Mouse (Mus musculus) stomach, embryonic 14.5 days (tissue): ENCODE measurements around the gene Rsc1a1. TPM values are rescaled to one million over a fixed set of nuclear protein-coding genes. Genes with fewer than 3 reads are reported as not detected.
A peak's percentile ranks its signal among the peaks of the same experiment; 100 is the strongest.

ENCODE experiments used
- ATAC-seq: fragments of 200-750 bp; cut with Nextera tagmentation; 2 replicates; pipeline ENCODE4 v1.8.0; 2017; ENCODE audit warnings: low read depth, moderate TSS enrichment; ENCODE audit not compliant: insufficient number of reproducible peaks, insufficient read depth, low FRiP score
- H3K27ac ChIP-seq: fragments of 300-500 bp; sonication (generic); 2 replicates; pipeline ENCODE4 v1.5.1; 2014; ENCODE audit warnings: mild to moderate bottlenecking, low read length, moderate library complexity, mixed read lengths
- H3K27me3 ChIP-seq: fragments of 300-500 bp; sonication (generic); 2 replicates; pipeline ENCODE4 v1.6.1; 2014; ENCODE audit warnings: low read length, control low read depth, mixed read lengths; ENCODE audit not compliant: control insufficient read depth, insufficient read depth
- H3K36me3 ChIP-seq: fragments of 300-500 bp; sonication (generic); 2 replicates; pipeline ENCODE4 v1.6.1; 2014; ENCODE audit warnings: mild to moderate bottlenecking, control low read depth, low read length, moderate library complexity, mixed read lengths; ENCODE audit not compliant: control insufficient read depth, insufficient read depth
- H3K4me1 ChIP-seq: fragments of 300-500 bp; sonication (generic); 2 replicates; pipeline ENCODE4 v1.6.1; 2014; ENCODE audit warnings: low read length, control low read depth, mixed read lengths; ENCODE audit not compliant: control insufficient read depth, insufficient read depth
- H3K4me2 ChIP-seq: fragments of 300-500 bp; sonication (generic); replicated peaks from 2 replicates; pipeline ENCODE4 v1.6.1; 2014; ENCODE audit warnings: low read depth, low read length, control low read depth
- H3K4me3 ChIP-seq: fragments of 300-500 bp; sonication (generic); 2 replicates; pipeline ENCODE4 v1.5.1; 2014; ENCODE audit warnings: low read depth, low read length, control low read depth
- H3K9ac ChIP-seq: fragments of 300-500 bp; sonication (generic); replicated peaks from 2 replicates; pipeline ENCODE4 v1.6.1; 2014; ENCODE audit warnings: low read depth, mild to moderate bottlenecking, control low read depth, low read length, moderate library complexity, mixed read lengths
- H3K9me3 ChIP-seq: fragments of 300-500 bp; sonication (generic); 2 replicates; pipeline ENCODE4 v1.6.1; 2016; ENCODE audit warnings: low read depth, low read length, control low read depth; ENCODE audit not compliant: control insufficient read depth
- WGBS: fragments of 180-500 bp; shearing (Covaris S2); extraction: QIAGEN DNeasy Blood & Tissue Kit; methylation state at CpG from one replicate; pipeline ENCODE4 v1.1.7; 2014; 5-methylcytosine and 5-hydroxymethylcytosine counted together
- polyA plus RNA-seq: library from polyadenylated mRNA; unstranded; fragments of >200 nt; fragmentation: Nextera tagmentation; extraction: Ambion mirVana; gene quantifications from 2 replicates; pipeline ENCODE4 v1.2.1, GENCODE M21; 2014

The Rsc1a1 gene
- polyA plus RNA-seq, 1 experiment from 2014 or later: 0.51 TPM

DNA sequence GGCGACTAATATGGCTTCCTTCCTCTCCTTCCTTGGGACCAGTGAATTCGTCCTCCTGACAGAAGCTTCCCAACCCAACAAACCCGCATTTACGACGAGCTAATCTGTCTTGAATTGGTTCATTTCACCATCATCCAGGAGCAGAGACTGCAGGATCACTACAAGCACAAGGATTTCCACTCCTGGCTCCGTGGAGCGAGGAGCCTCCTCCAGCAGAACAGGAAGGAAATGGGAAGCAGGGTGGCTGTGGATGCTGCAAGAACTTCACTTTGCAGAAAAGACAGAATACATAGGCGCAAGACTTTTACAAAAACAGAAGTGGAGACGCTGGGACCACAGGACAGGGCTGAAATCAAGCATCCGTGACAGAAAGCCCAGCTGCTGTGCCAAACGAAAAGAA, 39.2 kb upstream of the Rsc1a1 start:
- Histone ChIP-seq H3K4me1 (peaks cover 21% of the 10 kb centered on the region), H3K9me3 (no peaks in the 10 kb centered on the region), H3K4me3 (no peak overlapping the region), H3K27ac (no peak overlapping the region), H3K9ac (no peak overlapping the region), H3K36me3 (peaks cover 6% of the 10 kb centered on the region), H3K27me3 (no peaks in the 10 kb centered on the region), H3K4me2 (no peak overlapping the region)
- WGBS: 72% methylated on average over 11 of the region's 11 CpGs
- ATAC-seq: no peak

DNA sequence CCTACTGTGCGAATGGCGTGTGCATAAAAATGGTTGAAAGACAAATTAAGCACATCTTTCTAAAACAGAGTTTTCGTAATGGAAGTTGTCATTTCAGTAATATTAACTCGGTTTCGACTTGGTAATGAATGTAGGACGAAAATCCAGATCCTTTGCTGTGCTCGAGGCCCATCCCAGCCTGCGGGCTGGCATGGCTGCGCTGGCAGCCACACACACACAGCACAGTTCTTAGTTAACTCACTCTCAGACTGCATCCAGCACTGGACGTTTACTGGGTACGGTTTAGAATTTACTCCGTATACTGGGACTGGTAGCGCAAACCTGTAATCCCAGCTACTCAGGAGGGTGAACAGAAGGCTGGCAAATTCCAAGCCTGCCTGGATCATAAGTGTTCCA, 38.3 kb upstream of the Rsc1a1 start:
- Histone ChIP-seq H3K27ac (peak overlapping the region; percentile 11; the same call in 1 of the 2 replicates), H3K36me3 (peaks cover 6% of the 10 kb centered on the region), H3K9me3 (no peaks in the 10 kb centered on the region), H3K4me3 (peak overlapping the region; percentile 98), H3K9ac (peak overlapping the region; percentile 31; the same call in 1 of the 2 replicates), H3K27me3 (no peaks in the 10 kb centered on the region), H3K4me2 (peak overlapping the region; percentile 49), H3K4me1 (peaks cover 23% of the 10 kb centered on the region)
- ATAC-seq: no peak
- WGBS: 6% methylated on average over 13 of the region's 13 CpGs

DNA sequence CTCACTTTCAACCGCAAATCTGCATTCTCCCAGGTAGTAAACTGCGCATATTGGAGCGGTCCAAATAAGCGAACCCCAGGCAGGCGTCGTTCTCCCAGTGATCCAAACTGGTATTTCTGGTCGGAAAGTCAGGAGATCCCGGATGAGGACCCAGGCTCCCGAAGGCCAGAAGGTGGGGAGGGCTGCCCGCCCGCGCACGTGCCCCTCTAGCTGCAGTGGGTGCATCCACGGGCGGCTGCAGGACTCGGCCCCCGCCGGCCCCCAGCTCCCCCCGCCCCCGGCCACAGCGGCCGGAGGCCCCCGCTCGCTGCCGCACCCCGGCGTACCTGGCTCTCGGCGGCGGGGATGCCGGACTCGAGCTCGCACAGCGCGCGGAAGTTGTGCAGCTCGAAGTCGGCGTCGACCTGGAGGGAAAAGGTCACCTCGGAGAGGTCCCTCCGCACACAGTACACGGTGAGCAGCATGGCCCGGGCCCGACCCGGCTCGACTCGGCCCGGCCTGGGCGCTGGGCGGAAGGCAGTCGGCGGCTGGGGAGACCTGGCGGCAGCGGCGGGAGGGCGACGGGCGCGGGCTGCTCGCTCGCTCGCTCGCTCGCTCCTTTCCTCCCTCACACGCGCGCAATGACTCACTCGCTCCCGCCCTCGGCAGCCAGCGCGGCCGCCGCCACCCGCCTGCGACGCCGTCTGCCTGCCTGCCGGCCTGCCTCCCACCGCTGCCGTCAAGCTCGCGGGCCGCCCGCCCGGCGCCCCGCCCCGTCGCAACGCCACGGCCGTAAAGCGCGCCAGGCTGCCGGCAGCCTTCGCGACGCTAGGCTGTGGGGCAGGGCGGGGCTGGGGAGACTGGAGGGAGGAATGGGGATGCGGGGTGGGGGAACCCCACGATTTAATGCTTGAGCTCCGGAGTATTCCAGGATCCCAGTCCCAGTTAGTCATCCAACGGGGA, 37.6 kb upstream of the Rsc1a1 start, which contains the start of gene Ddi2:
Ddi2 (minus strand) TSS at position 689 of the 942 bp plus-strand sequence.
- Histone ChIP-seq H3K4me3 (peak within 1 kb of the TSS; percentile 98), H3K27ac (peak within 1 kb of the TSS; percentile 96), H3K27me3 (no peaks in the 10 kb centered on the region), H3K9ac (peak within 1 kb of the TSS; percentile 96), H3K4me1 (peaks cover 23% of the 10 kb centered on the region), H3K4me2 (peak within 1 kb of the TSS; percentile 76), H3K9me3 (no peaks in the 10 kb centered on the region), H3K36me3 (peaks cover 6% of the 10 kb centered on the region)
- peak; percentile 83 for ATAC-seq
- WGBS: under 1% methylated on average over 79 of the region's 105 CpGs

DNA sequence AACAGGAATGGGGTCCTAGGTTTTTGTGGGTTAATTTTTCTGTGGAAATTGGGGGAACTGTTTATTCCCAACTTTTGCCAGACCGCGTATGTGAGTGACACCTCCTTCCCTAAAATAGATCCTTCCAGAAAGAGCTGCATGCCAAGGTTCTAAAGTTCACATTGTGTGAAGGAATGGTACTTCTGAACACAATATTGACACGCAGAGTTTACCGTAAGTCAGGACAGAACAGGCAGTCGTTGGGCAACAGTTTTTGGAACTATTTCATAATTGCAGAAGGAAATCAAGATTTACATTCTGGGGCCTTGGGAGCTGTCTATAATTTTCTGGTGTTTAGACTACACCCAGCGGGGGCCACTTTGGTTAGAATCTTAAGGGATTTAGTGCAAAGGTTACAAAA, 36.6 kb upstream of the Rsc1a1 start:
- Histone ChIP-seq H3K9me3 (no peaks in the 10 kb centered on the region), H3K36me3 (peaks cover 6% of the 10 kb centered on the region), H3K4me2 (peak overlapping the region; percentile 76), H3K9ac (peak overlapping the region; percentile 96; the same call in 1 of the 2 replicates), H3K4me3 (peak overlapping the region; percentile 98), H3K27me3 (no peaks in the 10 kb centered on the region), H3K4me1 (peaks cover 23% of the 10 kb centered on the region), H3K27ac (peak overlapping the region; percentile 96; the same call in 1 of the 2 replicates)
- ATAC-seq: no peak
- WGBS: 44% methylated on average over 6 of the region's 6 CpGs

DNA sequence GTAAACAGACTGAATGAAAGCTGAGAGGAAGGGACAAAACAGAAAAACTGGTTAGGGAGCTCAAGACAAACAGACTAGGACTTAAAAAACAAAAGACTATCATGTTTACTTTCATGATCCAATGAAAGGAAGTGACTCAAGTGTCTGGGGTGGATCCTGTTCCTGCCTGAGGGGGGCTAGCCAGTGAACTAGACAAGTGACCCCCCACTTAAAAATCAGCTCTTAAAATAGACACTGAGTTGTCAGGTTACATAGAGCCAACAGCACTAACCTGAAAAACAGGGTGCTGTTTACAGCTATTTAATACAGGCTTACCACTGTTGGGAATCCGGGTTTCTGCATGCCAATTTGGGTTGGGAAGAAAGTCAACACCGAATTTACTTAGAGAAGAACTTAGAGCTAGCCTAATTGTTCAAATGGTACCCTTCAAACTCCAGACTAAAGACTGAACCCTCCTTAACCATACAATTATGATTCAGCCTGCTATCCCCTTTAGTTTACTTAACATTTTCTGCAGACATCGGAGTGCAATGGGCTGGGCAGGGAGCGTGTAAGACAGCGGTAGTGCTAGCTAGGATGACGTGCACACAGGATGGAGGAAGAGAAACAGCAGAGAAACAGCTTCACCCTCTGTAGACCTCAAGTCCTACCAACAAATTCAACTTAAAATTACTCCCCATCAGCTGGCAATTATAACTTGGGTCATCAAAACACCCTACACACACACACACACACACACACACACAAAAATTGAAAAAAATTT, 35.5 kb upstream of the Rsc1a1 start:
- H3K27me3 ChIP-seq: no peaks in the 10 kb centered on the region
- no peak overlapping the region for H3K9ac ChIP-seq
- peak overlapping the region; percentile 76 for H3K4me2 ChIP-seq
- H3K4me3 ChIP-seq: no peak overlapping the region; the same call in 1 of the 2 replicates
- no peak for ATAC-seq
- no peaks in the 10 kb centered on the region for H3K9me3 ChIP-seq
- peak overlapping the region; percentile 30 for H3K27ac ChIP-seq
- H3K4me1 ChIP-seq: peaks cover 23% of the 10 kb centered on the region
- H3K36me3 ChIP-seq: peaks cover 6% of the 10 kb centered on the region
- WGBS: 45% methylated on average over 6 of the region's 6 CpGs

DNA sequence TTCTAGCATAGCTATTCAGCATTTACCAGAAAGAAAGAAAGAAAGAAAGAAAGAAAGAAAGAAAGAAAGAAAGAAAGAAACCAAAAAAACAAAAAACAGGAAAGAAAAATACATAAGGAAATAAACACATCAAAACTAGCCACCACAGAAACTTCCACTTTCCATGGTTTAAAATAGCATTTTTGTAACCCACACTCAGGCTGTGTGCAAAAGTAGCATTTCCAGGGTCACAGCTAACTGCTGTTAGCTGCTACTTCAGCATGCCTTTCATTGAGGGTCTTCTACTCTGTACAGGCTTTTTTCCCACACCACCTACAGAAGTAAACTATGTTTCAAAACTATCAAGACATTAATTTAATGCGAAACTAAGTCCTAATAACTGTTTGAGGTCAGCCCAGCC, 33.9 kb upstream of the Rsc1a1 start:
- no peak for ATAC-seq
- H3K4me3 ChIP-seq: no peak overlapping the region
- no peak overlapping the region for H3K27ac ChIP-seq
- 96% methylated on average over 1 of the region's 1 CpGs for WGBS
- H3K9ac ChIP-seq: no peak overlapping the region
- H3K4me2 ChIP-seq: no peak overlapping the region
- H3K4me1 ChIP-seq: peaks cover 28% of the 10 kb centered on the region
- H3K27me3 ChIP-seq: no peaks in the 10 kb centered on the region
- no peaks in the 10 kb centered on the region for H3K9me3 ChIP-seq
- peaks cover 6% of the 10 kb centered on the region for H3K36me3 ChIP-seq

DNA sequence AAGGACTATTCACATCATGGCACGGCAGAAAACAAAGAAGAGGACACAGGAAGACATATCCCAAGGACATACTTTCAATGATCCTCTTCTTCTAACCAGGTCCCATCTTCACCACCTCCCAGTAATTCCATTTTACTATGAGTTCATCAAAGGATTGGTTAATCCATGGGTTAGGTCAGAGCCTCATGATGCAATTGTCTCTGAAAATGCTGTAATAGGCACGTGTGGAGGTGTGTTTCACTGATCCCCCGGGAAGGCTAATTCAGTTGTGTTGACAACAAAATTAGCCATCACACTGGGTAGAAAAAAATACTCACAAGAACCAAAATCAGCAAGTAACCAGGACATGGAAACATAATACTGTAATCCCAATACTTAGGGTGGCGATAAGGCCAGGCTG, 32.2 kb upstream of the Rsc1a1 start:
- Histone ChIP-seq H3K9me3 (no peaks in the 10 kb centered on the region), H3K9ac (no peak overlapping the region), H3K27me3 (no peaks in the 10 kb centered on the region), H3K36me3 (peaks cover 6% of the 10 kb centered on the region), H3K4me3 (no peak overlapping the region), H3K4me2 (no peak overlapping the region), H3K4me1 (peaks cover 22% of the 10 kb centered on the region), H3K27ac (no peak overlapping the region)
- ATAC-seq: no peak
- 91% methylated on average over 4 of the region's 4 CpGs for WGBS

DNA sequence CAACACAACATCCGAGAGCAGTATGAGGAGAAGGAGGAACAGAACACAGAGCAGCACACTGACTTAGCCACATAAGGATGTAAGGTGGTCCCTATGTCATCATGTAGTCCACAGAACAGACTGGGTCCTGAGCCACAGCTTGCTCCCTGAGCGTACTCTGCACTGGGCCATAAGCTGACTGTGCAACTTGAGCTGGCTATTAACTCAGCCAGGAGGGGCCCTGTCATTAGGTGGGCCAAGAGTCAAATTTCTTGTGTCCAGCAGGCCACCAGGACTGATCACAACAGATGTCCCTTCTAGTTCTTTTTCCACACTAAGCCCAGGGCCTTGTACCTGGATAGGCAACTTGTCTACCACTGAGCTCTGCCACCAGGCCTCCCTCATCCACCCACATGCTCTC, 29.6 kb upstream of the Rsc1a1 start:
- no peak overlapping the region for H3K27ac ChIP-seq

More for the DNA sequence above, 29.6 kb upstream of the Rsc1a1 start:
- no peak overlapping the region for H3K4me2 ChIP-seq
- H3K4me3 ChIP-seq: no peak overlapping the region
- H3K9me3 ChIP-seq: no peaks in the 10 kb centered on the region
- H3K27me3 ChIP-seq: no peaks in the 10 kb centered on the region
- peaks cover 19% of the 10 kb centered on the region for H3K36me3 ChIP-seq
- H3K4me1 ChIP-seq: 0 out of 2 replicates have a peak, but pooled peaks cover 11% of the 10 kb centered on the region
- WGBS: 65% methylated on average over 2 of the region's 2 CpGs
- no peak for ATAC-seq
- H3K9ac ChIP-seq: no peak overlapping the region
